Mouse (Mus musculus) activated CD4-positive, CD25-positive, alpha-beta regulatory T cell, adult 4 months (primary cell): ENCODE results near the gene Focad. TPM values are rescaled to one million over a fixed set of nuclear protein-coding genes. Genes with fewer than 3 reads are reported as not detected.

Source experiments
- ATAC-seq: one replicate; pipeline ENCODE4 v1.8.0; 2017
- polyA plus RNA-seq, 2 experiments: library from polyadenylated mRNA; unstranded; fragments of 100-300 nt; shearing (Covaris generic); gene quantifications; one replicate each; pipeline ENCODE4 v1.2.1; 2017

The Focad gene
- polyA plus RNA-seq: 10 to 100 TPM; 11.2 to 15.4 TPM

DNA sequence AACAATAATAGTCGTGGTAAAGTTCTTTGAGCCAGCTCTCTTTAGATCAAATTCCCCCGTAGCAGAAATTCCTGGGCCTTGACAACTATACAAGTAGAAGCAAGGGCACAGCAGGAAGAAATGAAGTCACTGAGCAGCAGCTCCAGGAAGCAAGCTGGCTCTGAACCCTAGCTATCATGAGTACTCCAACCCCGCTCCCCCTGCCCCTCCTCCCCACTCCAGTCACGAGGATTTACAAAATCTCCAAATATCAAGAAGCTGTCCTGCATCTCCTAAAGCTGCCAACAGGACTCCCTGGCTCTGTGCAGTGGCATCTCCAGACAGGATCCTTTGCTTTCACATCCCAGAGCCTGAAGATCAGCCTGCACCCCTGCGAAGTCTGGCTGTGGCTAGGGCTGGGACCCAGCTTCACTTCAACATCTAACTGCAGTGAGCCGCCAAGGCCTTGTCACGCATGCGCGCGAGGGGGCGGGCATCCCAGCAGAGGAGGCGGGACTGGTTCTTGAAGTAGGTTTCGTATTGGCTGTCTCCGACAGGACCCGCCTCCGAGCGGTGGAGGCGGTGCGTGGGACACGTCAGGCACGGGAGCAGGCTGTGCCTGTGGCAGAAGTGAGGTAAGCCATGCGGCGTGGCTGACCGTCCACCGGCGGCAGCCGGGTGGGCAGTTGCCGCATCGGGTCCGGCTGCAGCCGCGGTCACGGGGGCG lies at the start of gene Focad:
Gene Focad (plus strand): TSS at position 568 of the 706 bp plus-strand sequence.
- ATAC-seq: peak; percentile 98

DNA sequence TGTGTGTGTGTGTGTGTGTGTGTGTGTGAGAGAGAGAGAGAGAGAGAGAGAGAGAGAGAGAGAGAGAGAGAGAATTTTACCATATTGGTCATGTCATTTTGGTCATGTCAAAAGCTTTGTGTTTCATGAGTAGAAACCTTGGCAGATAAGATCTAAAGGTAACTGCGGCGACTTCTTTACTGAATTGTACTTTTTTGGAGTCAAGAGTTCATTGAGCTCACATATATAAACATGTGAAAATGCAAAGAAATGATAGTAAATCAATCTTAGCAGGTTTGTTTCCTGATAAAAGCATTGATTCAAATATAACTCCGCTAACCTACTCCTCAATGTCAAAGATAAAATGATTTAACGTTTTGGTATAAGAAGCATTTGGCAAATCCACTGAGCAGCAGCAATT lies 49.3 kb upstream of the Focad start:
- ATAC-seq: no peak

DNA sequence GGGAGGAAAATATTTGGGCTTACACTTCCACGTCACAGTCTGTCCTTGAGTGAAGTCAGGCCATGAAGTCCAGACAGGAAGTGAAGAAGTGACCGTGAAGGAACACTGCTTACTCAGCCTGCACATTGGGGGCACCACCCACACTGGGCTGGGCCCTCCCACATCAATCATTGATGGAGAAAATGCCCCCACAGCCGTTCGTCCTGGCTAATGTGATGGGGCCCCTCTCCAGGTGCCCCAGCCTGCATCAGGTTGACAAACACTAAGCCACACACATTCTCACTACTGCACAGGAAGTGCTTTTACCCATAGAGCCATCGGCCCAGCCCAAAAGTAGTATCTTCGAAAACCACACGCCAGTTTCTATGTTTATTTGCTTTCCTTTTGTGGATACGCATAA lies 48.1 kb upstream of the Focad start:
- peak; percentile 89 for ATAC-seq

DNA sequence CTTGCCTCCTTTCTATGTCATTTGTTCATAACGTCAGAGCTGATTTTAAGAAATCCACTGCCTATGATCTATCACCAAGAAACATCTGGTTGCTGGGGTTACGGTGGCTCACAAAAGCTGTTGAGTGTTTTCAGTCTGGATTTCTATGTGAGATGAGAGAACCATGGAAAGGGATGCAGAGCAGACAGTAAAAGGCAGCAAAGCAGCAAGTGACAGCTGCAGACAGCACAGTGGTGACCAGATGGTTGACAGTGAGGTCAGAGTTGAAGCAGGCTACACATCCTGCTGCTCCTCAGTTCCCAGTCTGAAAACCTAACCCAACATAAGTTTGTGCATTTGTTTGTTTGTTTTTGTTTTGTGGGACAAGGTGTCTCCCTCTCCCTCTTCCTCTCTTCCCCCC lies 19.0 kb upstream of the Focad start:
- ATAC-seq: no peak

DNA sequence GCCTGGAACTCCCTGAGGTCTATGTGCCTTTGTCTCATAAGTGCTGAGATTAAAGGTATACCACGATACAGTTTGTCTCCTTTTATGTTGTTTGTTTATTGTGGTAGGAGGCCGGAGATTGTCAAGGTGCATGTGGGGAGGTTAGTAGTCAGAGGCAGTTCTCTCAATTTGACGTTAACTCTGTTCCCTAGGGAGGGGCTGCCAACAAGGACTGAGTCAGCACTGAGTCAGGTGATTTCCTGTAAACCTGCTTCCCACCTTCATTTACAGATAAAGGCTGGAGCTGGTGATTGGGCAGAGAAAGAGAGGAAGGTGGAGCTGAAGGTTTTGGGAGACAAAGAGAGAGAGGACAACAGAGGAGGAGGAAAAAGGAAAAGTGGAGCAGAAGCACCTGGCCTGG lies 15.4 kb upstream of the Focad start:
- ATAC-seq: peak; percentile 58

DNA sequence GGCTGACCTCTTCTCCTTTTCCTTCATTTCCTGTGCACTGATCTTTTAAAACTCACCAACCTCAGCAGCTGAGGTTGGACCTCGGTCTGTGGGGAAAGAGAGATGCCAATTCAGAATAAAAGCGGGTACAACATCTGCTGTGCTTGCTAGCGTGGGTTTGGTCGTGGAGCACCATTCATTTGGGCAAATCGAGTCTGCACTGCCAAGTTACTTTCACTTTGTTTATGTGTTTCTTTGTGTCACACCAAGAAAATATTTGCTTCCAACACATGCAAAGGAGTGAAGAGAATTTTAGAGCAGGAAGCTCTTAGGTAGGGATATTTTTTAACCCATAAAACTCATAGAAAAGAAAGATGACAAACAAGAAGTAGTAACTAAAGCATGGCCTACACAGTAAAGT lies 13.0 kb upstream of the Focad start:
- ATAC-seq: peak; percentile 42

DNA sequence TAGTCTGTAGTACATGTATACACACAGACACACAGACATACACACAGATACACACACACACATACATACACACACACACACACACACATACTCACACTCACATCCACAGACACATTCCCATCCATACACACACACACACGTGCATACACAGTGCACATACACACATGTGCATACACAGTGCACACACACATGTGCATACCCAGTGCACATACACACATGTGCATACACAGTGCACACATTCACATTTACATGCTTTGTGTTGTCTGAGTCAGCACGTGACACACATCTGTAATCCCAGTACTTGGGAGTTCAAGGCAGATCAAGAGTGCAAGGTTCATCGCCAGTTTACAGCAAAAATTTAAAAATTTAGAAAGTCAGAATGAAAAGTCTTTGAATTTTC lies 12.5 kb upstream of the Focad start:
- no peak for ATAC-seq

DNA sequence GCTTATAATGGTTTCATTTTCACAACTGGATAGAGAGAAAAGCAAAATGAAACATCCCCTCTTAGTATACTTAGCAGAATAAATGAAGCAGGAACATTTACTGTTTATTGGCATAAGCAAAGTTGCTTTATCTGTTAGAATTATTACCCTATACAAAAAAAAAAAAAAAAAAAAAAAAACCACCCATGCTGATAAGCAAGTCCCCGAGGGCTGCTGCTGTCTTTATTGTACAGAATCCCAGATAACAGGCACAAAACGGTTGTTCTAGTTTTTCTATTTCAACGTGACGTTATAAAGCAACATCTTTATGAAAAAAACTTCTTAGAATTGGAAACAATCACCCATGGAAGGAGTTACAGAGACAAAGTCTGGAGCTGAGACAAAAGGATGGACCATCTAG lies 12.0 kb upstream of the Focad start:
- no peak for ATAC-seq

DNA sequence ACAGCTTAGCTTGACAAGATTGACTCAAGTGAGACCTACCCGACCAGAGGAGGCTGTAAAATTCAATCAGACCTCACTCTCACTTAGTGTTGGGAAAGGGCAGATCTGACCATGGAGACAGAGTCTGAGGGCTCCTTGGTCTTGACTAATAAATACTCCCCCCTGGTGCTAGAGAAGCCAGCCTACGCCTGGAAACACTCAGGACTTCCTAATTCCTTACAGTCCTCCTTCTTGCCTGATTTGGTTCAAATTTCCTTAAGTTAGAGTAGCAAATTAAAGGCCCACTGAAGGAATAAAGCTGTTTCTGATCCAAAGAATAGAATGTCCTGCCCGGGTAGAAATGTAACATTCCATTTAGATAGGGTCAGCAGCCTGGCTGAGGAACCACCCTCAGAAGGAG lies 10.6 kb upstream of the Focad start:
- no peak for ATAC-seq

DNA sequence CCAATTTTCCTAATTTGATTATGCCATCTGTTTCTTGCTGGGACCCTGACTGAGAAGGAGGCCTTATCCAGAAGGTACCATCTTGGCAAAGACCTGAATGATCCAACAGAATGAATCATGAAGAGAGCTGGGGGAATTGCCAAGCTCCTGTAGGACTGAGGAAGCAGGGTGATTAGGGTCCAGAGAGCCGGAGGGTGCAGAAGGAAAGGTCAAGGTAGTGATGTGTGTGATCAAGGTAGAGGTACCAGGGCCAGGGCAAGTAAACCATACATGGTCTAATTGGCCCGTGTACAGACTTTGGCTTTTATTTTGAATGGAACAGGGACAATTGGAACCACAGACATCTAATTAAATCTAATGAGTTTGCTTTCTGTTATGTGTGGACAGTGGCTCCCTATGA lies 4.1 kb upstream of the Focad start:
- ATAC-seq: no peak

DNA sequence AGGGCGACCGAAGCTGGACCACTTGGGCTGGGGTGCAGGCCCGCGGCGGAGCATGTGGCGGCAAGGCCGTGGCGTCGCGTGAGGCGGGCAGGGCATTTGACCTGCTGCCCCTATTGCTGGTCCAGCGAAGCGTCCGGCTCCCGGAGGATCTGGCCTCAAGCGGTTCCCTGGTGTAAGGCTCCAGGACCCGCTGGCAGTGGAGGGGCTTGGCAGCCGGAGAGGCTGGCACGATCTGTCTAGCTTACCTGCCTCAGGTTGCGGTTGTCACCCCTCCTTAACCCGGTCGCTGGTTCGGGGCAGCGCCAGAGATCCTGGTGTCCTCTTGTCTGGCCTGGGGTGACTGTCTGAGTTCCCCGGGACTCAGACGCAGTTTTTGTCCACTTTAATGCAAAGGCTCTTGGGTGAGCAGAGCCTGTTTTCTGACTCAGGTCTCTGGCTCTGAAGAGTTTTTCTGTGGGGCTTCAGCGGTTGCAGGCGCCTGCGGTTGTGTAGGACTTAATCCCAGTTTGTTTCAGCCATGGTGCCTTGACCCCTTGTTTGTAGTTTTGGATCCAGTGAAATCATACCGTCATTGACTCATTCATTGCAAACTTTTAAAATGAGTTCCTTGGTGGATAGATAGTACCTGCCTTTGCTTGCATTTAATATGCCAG lies 465 bp downstream of the Focad start:
- ATAC-seq: peak; percentile 16

DNA sequence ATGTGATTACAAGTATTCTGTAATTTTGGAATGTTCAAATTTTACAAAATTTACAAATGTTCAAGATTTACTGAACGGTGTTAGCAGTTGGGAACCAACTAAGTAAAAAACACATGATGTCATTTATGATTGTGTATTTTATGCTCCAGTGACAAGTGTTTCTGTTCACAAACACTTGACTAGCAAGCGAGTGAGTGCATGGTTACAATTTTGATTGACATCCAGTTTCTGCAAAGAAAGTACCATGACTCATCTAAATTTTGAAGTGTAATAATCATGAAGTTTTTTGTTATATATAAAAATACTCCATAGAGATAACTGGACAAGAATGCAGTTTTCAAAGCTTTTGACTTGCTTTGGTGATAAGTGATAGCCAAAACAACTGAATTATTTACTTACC lies 1.3 kb downstream of the Focad start:
- no peak for ATAC-seq

DNA sequence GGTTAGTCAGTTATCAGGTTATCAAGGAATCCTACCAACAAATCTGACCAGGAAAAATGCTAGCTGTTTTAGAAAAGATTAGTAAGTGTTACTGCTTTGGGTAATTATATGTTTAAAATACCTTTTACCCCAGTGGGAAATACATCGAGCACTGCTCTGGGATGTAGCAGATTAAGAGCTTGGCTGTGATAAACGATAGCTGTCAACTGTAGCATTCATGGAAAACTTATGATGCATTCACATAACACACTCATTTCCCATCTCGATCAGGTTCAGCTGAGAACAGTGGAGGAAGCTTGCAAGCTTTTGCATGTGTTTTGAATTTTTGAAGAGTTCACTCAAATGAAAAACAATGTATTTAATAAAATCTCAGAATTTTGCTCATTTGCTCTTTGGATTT lies 14.2 kb downstream of the Focad start:
- no peak for ATAC-seq

DNA sequence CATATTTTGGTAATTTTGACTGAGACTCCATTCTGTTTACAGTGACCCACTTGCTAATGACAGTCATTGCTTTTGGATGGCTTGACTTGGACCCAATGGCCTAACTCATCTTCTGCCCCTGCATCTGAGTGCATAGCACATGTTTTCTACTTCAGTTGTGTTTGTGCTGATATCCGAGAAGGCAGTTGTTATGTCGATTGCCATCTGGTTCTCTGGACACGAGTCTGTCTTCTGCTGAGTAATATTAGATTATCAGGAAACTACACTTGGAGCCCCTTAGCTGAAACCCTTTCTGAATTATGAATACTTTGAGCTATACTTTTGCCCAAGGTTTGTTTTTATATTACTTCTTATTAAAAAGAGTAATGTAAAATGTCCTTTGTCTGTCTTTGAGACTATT lies 22.9 kb downstream of the Focad start:
- no peak for ATAC-seq

DNA sequence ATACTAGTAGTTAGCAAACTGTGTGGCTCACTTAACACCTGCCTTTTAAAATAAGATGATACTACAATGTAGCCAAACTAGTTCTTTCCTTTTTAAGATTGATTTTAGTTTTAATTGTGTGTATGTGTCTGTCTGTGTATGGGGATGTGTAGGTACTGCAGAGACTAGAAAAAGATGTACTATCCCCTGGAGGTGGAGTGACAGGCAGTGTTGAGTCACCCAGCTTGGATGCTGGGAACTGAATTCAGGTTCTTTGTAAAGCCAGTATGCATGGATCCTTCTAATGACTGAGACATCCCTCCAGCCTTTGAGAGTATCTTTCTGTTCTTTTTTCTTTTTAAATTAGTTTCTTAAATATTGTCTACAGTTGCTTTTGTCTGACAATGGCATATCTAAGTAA lies 23.5 kb downstream of the Focad start:
- no peak for ATAC-seq

DNA sequence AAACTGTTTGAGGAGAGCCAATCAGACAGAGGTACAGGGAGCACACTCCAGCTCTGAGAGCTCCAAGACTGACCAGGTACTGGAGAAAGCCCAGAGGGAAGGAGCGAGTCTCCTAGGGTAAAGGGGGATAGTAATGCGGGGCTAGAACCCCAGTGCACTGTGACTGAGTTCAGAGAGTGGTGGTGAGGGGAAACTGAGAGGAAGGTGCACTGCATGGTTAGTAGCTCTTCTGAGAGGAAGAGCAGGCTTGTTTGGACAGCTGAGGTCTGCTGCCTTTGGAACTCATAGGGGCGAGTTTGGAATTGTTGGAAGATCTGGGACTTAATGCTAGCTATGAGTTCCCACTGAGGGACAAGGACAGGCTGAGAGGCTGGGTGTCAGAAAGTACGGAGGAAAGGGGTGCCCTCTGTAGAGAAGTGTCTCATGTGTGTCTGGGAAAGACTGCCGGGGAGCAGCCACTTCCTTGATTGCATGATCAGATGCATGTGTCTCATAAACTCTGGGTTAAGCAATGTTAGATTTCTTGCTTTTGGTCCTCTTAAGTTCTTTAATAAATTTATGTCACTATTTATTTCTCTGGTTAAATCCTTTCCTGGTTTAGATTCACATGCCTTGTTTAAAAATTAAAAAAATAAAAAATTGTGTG lies 24.4 kb downstream of the Focad start:
- ATAC-seq: no peak

DNA sequence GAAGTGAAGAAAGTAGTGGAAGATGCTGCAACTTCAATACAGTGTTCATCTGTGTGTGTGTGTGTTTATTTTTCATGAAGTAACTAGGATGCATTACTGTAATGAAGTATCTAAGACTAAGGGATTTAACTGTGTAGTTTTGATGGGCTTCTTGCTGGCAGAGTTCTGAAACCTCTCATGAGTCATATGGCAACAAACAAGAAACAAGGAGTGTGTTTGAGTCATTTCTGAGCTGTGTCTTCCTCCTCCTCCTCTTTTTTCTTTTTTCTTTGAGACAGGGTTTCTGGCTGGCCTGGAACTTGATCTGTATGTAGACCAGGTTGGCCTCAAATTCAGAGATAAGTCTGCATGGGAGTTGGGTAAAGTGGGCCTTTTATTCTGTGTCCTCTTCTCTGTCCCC lies 25.7 kb downstream of the Focad start:
- peak; percentile 41 for ATAC-seq

DNA sequence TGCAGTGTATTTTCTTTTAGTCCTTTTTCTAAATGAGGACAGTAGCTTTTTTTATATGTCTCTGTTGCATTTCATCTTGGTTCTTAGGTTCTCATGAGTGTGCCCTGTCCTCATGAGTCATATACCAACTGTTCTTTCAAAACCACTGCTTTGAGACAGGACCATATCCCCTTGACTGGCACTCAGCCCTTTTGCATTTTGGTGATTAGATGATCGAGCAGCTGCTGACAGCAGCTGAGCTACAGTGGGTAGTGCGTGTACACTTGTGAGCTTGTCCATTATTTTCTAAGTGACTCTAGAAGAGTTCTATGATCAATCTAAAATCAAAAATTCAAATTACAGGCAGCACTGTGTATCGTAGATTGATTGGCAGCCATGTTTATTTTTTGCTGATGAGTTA lies 28.0 kb downstream of the Focad start:
- no peak for ATAC-seq

DNA sequence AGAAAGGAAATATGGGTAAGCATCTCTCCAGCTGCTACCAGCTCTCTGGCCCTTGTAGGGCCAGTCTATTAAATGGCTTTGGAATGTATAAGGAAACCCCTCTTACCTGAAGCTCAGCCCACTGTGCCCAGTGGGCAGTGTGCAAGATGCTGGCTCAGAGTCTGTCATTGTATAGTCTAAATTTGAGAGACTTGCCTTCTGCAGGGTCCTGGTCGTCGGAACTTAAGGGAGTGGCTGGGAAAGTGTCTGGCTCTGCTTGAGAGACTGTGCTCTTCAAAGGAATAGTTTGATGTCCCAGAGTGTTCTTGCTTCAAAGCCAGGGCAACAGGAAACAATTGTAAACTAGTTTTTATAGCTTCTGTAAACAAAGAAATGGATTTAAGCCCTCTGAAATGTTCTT lies 41.5 kb downstream of the Focad start:
- no peak for ATAC-seq

DNA sequence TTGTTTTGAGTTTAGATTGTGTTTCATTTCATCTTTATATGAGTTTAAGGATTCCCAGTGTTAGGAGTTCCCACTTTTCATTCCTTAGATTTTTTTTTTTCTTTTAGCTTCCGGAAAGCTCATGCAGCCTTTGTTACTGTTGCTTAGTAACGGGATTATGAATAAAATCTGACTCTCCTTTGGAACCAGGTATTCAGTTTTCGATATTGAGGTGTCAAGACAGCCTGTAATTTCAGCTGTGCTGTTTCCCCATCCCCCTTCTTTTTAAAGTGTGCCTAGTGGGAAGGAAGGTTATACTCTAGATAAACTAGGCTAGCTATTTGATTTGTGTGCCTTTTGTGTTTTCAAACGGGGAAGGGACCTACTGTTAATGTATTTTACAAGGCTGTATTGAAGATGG lies 42.1 kb downstream of the Focad start:
- no peak for ATAC-seq

DNA sequence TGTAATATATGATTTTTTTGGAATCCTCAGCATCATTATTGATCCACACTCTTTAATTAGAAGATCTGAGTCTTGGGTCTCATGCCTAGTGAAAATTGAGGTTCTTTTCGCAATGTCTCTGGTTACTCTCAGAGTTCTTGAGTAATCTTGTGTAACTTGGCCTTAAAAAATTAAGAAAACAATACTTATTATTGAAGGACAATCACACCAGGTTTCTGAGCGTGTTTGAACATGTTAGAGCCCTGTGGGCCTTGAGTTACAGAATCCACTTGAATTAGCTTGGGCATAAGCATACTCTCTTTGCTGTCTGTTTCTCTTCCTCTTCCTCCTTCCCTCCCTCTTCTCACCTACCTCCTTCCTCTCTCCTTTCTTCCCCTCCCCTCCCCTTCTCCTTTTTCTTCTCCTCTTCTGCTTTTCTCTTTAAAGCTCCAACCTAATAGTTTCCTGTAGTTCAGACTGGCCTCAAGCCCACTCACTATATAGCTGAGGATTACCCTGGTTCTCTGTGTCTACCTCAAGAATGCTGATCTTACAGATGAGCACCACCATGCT lies 44.0 kb downstream of the Focad start:
- ATAC-seq: no peak

DNA sequence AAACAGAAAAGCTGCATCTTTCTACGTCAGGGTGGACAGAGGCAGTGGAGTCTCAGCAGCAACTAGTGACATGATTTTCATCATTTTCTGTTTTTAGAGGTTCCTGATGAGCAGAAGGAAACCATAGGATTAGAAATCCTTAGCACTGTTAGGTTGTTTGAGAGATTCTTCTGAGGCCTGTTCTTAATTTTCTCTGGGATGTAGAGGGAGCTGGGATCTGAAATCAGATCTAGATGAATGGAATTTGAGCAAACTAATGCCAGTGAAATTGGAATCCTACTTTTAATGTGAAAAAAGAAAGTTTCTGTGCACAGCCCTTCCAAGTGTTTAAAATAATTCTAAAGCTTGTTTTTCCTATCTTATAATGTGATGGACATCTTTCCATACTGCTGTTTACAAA lies 55.0 kb downstream of the Focad start:
- no peak for ATAC-seq

DNA sequence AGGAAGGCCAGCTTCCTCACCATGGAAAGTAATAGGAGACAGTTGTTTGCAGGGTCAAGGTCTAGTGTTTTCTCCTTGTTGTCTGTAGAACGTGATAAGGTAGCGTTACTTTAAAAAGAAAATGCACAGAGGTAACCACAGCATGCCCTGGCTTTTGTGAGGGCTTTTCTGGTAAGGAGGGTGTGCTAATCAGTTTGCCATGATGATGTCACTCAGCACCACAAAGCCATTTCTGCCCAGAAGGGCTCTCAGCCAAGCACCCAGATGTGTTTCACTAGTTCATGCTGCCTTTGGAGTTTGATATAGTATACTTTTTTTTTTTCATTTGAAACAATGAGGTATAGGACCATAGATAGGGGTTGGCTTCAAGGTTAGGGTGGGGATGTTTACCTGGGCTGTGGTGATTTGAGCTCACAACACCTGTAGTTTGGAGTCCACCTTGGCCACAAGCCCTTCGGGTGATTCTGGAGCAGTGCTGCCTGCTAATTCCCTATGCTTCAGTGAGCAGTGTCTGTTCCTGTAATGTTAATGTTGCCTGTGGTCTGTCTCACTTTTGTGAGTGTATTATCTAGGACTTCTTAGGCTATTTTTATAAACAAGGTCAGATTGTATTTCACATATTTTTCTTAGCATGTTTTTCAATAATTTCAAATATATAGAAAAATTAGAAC lies 61.2 kb downstream of the Focad start:
- ATAC-seq: no peak
